Mouse (Mus musculus) megakaryocyte-erythroid progenitor cell, adult 5-6 weeks (primary cell): ENCODE data around the gene 3110040M04Rik. TPM values are rescaled to one million over a fixed set of nuclear protein-coding genes. Genes with fewer than 3 reads are reported as not detected.
A peak's percentile ranks its signal among the peaks of the same experiment; 100 is the strongest.
"Not testable (repeated sequence)": the region's sequence is repeated elsewhere in the genome, so short reads cannot be mapped to it uniquely, and the experiment has no call there.

Experiments used
- ATAC-seq: replicated peaks from 2 replicates; pipeline ENCODE4 v1.8.0; 2016; ENCODE audit warnings: mild to moderate bottlenecking, inconsistent platforms; ENCODE audit not compliant: severe bottlenecking, poor library complexity, low FRiP score, low TSS enrichment
- total RNA-seq, 2 experiments: library from RNA; stranded (forward) in 1 of 2; stranded (reverse) in 1 of 2; fragments of 200-1000, 215-1000 nt in 1 of 2; fragments of >200 nt in 1 of 2; fragmentation: Nextera tagmentation in 1 of 2; gene quantifications; 2 replicates each; pipeline ENCODE4 v1.2.3; 2014 to 2017

3110040M04Rik gene
- total RNA-seq, 2 experiments from 2014 or later, result 3.3 TPM; not detected in 1

GRCm38 (mm10) chr1:151186879-151187424 lies 17.0 kb upstream of the 3110040M04Rik start:
- peak; percentile 78 for ATAC-seq

GRCm38 (mm10) chr1:151188469-151188868 lies 15.5 kb upstream of the 3110040M04Rik start:
- no peak for ATAC-seq

DNA sequence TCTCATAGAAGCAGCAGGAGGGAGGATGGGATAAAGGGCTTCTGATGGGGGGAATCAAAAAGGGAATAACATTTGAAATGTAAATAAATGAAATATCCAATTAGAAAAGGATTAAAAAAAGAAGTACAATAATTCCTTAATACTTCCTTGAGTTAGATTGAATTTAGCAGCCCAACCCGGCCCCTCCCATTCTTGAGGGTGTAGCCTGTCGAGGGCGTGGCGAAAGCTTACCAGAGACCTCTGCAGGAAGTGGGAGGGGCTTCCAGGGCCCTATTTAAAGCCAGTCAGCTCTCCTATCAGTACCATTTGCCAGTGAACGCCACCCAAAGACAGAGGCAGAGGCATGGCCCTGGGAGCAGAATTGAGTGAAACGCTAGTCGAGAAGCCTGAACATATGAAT lies 11.8 kb upstream of the 3110040M04Rik start, which contains the start of gene Gm8947:
Gm8947 (plus strand) TSS at position 302 of the 400 bp plus-strand sequence.
- peak; percentile 77; the same call in 1 of the 2 replicates for ATAC-seq

GRCm38 (mm10) chr1:151192739-151193138 lies 11.2 kb upstream of the 3110040M04Rik start:
- not testable (repeated sequence) for ATAC-seq

- not testable (repeated sequence) for ATAC-seq
These were observed 7.9 kb upstream of the 3110040M04Rik start for GRCm38 (mm10) chr1:151195986-151196385.

DNA sequence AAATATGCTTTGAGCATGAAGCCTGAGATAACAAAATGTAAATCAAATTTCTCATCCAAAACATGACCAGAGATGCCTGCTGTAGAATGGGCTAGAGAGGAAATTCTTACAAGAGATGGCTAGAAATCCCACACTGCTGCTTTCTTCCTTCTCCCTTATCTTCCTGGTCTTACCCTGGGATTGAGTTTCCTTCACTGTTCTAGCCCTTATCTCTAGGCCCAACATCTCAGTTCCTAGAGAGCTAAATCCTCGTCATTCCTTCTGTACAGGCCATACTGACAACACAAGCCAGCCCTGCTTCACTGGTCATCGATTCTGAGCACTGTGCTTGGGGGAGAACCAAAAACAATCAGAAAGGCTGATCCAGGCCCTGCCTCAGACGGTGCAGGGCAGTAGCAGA lies 7.2 kb upstream of the 3110040M04Rik start:
- ATAC-seq, result peak; percentile 56

DNA sequence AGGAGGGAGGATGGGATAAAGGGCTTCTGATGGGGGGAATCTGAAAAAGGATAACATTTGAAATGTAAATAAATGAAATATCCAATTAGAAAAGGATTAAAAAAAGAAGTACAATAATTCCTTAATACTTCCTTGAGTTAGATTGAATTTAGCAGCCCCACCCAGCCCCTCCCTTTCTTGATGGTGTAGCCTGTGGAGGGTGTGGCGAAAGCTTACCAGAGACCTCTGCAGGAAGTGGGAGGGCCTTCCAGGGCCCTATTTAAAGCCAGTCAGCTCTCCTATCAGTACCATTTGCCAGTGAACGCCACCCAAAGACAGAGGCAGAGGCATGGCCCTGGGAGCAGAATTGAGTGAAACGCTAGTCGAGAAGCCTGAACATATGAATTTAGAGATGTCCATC lies 5.8 kb upstream of the 3110040M04Rik start, which contains the start of gene Gm47995:
Gm47995 (plus strand) TSS at position 329 of the 400 bp plus-strand sequence.
- not testable (repeated sequence) for ATAC-seq

DNA sequence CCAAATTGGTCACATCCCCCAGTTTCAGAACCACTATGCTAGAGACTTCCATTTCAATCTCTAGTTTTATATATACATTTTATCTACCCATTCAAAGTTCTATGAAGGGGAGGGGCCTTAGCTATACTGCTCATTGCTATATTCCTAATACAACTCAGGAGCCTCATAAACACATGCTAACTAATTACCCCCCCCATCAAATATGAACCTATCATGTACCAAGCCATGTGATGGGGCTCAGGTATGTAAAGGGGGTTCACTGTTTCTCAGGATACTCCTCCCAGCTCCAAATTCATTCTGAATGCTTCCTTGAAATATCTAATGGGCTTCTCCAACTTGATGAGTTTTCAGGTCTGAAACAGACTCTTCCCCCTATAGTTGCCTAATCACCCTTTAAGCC lies 3.3 kb upstream of the 3110040M04Rik start:
- not testable (repeated sequence) for ATAC-seq

DNA sequence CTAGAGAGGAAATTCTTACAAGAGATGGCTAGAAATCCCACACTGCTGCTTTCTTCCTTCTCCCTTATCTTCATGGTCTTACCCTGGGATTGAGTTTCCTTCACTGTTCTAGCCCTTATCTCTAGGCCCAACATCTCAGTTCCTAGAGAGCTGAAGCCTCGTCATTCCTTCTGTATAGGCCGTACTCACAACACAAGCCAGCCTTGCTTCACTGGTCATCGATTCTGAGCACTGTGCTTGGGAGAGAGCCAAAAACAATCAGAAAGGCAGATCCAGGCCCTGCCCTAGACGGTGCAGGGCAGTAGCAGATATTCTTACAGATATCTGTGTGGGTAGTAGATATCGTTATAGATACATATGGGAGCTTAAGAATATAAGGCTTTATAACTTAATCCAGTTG lies 1.1 kb upstream of the 3110040M04Rik start:
- peak; percentile 79 for ATAC-seq

DNA sequence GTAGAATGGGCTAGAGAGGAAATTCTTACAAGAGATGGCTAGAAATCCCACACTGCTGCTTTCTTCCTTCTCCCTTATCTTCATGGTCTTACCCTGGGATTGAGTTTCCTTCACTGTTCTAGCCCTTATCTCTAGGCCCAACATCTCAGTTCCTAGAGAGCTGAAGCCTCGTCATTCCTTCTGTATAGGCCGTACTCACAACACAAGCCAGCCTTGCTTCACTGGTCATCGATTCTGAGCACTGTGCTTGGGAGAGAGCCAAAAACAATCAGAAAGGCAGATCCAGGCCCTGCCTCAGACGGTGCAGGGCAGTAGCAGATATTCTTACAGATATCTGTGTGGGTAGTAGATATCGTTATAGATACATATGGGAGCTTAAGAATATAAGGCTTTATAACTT lies 4.6 kb downstream of the 3110040M04Rik start:
- peak; percentile 85 for ATAC-seq

DNA sequence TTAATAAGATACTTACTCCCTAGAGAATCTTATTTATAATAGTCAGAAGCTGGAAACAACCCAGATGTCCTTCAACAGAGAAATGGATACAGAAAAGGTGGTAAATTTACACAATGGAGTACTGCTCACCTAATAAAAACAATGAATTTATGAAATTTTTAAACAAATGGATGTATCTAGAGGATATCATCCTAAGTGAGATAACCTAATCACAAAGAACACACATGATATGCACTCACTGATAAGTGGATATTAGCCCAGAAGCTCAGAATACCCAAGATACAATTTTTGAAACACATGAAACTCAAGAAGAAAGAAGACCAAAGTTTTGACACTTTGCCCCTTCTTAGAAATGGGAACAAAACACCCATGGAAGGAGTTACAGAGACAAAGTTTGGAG lies 5.0 kb downstream of the 3110040M04Rik start:
- ATAC-seq, result not testable (repeated sequence)

- 0 out of 2 replicates have a peak, but pooled peaks have one; percentile 48 for ATAC-seq
These were observed 6.0 kb downstream of the 3110040M04Rik start, which contains the start of gene Gm47996 for GRCm38 (mm10) chr1:151209824-151210355. Gm47996 (plus strand) TSS chr1:151210131.

DNA sequence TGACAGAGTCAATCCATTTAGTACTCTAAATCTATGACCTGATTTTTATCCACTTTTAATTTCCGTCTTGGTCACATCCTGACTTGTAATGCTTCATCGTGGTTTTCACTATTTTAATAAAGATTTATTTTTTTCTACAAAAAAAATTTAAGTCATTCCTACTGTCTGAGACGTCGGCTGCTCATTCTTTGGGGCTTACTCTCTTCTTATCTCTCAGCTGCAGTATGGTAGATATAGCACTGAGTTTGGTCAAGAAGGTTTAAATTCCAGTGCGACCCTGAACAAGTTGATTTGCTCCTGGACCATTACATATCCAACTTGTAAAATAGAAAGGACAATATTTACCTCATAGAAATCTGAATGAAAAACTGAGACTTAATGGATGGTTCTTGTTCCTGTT lies 7.7 kb downstream of the 3110040M04Rik start:
- not testable (repeated sequence) for ATAC-seq

- no peak for ATAC-seq
These were observed 10.9 kb downstream of the 3110040M04Rik start for GRCm38 (mm10) chr1:151214862-151215261.

DNA sequence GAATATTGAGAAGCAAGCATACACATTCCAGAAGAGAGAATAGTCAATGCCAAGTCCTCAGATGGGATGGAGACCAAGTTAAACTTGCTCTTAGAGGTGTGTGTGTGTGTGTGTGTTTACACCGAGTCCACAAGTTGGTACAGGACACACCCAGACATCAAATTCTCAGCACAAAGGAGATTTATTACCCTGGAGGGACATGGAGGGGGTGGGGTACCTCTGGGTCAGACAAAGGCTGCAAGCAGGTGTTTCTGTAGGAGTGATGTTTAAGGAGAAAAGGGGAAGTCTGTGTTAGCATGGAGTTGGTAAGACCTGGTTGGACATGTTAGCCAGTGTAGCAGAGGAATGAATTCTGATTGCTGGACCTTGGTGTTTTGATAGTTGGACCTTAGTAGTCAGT lies 12.1 kb downstream of the 3110040M04Rik start:
- ATAC-seq, result no peak; the same call in 1 of the 2 replicates

- no peak for ATAC-seq
These were observed 12.5 kb downstream of the 3110040M04Rik start for GRCm38 (mm10) chr1:151216417-151216816.

- no peak for ATAC-seq
These were observed 15.1 kb downstream of the 3110040M04Rik start for GRCm38 (mm10) chr1:151219045-151219444.

GRCm38 (mm10) chr1:151220098-151220497 lies 16.2 kb downstream of the 3110040M04Rik start:
- ATAC-seq, result no peak

DNA sequence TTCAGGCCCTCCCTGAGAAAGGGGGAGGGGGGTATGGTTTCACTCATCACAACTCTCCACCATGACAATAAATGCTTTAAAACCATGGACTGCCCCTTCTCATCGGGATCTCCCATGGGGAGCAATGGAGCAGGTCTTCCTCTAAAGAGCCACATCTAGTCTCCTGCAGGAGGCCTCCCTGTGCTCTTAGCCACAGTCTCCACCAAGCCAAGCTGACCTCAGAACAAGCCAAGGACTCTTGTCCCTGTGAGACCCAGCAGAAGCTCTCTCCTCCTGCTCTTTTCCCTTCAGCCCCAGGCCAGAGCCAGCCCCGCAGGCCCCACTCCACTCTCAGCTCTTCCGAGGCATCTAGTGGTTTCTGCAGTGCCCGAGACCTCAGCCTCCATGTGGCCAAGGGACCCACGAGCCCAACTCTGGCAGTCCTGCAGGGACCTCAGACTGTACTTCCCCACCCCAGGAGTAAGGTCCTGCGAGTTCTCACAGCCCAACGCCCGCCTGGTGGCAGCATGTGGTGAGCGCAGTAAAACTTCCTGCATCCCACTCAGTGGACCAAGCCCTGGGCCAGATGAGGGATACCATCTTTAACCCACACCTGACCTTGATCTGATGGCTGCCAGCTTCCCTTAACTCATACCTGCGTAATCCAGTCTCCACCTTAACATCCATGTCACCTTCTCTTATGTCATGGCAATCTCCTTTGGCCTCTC lies 18.8 kb downstream of the 3110040M04Rik start:
- no peak for ATAC-seq

DNA sequence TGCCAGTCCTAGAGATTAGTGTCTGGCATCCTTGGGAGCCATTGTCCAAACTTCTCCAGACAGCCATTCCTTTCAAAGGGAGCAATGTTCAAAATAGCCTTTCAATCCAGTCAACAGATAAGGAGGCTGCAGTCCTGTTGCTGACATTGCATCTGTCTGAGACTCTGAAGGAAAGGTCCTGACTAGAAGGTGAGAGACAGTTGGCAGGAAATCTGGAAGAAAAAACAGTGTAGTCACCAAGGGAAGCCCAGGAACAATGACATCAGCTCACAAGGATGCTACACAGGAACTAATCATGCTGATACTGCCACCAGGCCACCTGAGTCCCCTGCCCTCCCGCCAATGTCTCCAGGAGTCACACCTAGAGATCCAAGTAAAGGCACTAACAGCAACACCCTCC lies 19.5 kb downstream of the 3110040M04Rik start:
- ATAC-seq, result no peak
